Mouse (Mus musculus): ENCODE measurements around the gene Tbc1d1.

GRCm38 (mm10) chr5:64379829-64380228 lies 223.7 kb downstream of the Tbc1d1 start:
- TF ChIP-seq CTCF (IDR thresholded peaks at IDR 0.05; ENCODE audit: low read depth, low read length), result no peak
- no peak for TF ChIP-seq POLR2A (IDR thresholded peaks at IDR 0.05; ENCODE audit: extremely low read depth, insufficient read depth, low read length)

Data from liver, adult 2 months (tissue).